ENCODE assay signal across 25 mouse cellular contexts in genomic region chr9:31606936-31607335, GRCm38 (mm10).
"Had no signal": no experiment of that assay in that cellular context is flagged by ENCODE, and none has a peak within 500 bp of the region (broad histone marks: within the 10 kb centered on the region; RNA-seq: fewer than 3 reads in every experiment).

No protein-coding gene starts in this region.

- ATAC-seq: forebrain, postnatal 0 days; hindbrain, postnatal 0 days; intestine, embryonic 16.5 days; liver, embryonic 12.5 days had no signal

- H3K4me3 ChIP-seq: heart, embryonic 13.5 days; heart, embryonic 15.5 days; hindbrain, embryonic 13.5 days; hindbrain, embryonic 15.5 days; kidney, embryonic 15.5 days; layer of hippocampus, adult 2 months; left cerebral cortex, adult 2 months; limb, embryonic 13.5 days; limb, embryonic 15.5 days; liver, embryonic 12.5 days had no signal

- H3K9ac ChIP-seq: forebrain, postnatal 0 days; heart, embryonic 13.5 days; heart, embryonic 15.5 days; hindbrain, embryonic 13.5 days; hindbrain, embryonic 15.5 days; kidney, embryonic 15.5 days; limb, embryonic 13.5 days; limb, embryonic 15.5 days; liver, embryonic 12.5 days; liver, embryonic 14.5 days had no signal

- H3K4me2 ChIP-seq: heart, embryonic 13.5 days; heart, embryonic 15.5 days; hindbrain, embryonic 13.5 days; hindbrain, embryonic 15.5 days; kidney, embryonic 15.5 days; limb, embryonic 13.5 days; limb, embryonic 15.5 days; liver, embryonic 12.5 days had no signal

- H3K27ac ChIP-seq: heart, embryonic 13.5 days; heart, embryonic 15.5 days; hindbrain, embryonic 13.5 days; hindbrain, embryonic 15.5 days; hindbrain, postnatal 0 days; kidney, embryonic 15.5 days; kidney, postnatal 0 days; layer of hippocampus, adult 2 months; left cerebral cortex, adult 2 months; limb, embryonic 13.5 days; limb, embryonic 15.5 days; liver, embryonic 12.5 days; liver, embryonic 14.5 days had no signal

- DNase-seq: forebrain, postnatal 0 days; gastrocnemius, postnatal 14 days; gastrocnemius, postnatal 36 days; heart, adult 18-20 months; heart, postnatal 14 days; heart, postnatal 36 days; kidney, adult 11 months; kidney, adult 2 months; kidney, adult 9 months; kidney, postnatal 14 days; kidney, postnatal 36 days had no signal

- H3K36me3 ChIP-seq: heart, embryonic 13.5 days; heart, embryonic 15.5 days; hindbrain, embryonic 13.5 days; hindbrain, embryonic 15.5 days; kidney, embryonic 15.5 days; limb, embryonic 13.5 days; limb, embryonic 15.5 days; liver, embryonic 12.5 days had no signal

- H3K9me3 ChIP-seq: heart, embryonic 13.5 days; heart, embryonic 15.5 days; hindbrain, embryonic 13.5 days; hindbrain, embryonic 15.5 days; kidney, embryonic 15.5 days; limb, embryonic 13.5 days; limb, embryonic 15.5 days; liver, embryonic 12.5 days had no signal

- H3K27me3 ChIP-seq: heart, embryonic 13.5 days; heart, embryonic 15.5 days; hindbrain, embryonic 13.5 days; hindbrain, embryonic 15.5 days; kidney, embryonic 15.5 days; limb, embryonic 13.5 days; limb, embryonic 15.5 days; liver, embryonic 12.5 days had no signal

- H3K4me1 ChIP-seq: heart, embryonic 15.5 days; hindbrain, embryonic 13.5 days; hindbrain, embryonic 15.5 days; liver, embryonic 12.5 days had no signal
